8 mouse cellular contexts compared by ENCODE assay signal in genomic region chr7:43894836-43895235, GRCm38 (mm10). TPM values are rescaled to one million over a fixed set of nuclear protein-coding genes. Genes with fewer than 3 reads are reported as not detected.
A peak's percentile ranks its signal among the peaks of the same experiment; 100 is the strongest.
DNase-seq lines count a peak whose midpoint lies in the region; ATAC-seq lines count a peak whose summit lies in the region.

No protein-coding gene starts in this region.

- DNase-seq in adrenal gland, adult (ENCODE audit: inconsistent age in 2 of 2, low spot score in 1 of 2), result peak; percentile 81 to 96
- DNase-seq in embryo, embryonic 10 days (ENCODE audit: low spot score), result peak; percentile 91
- DNase-seq in gastrocnemius, postnatal 14 days, result peak; percentile 70
- DNase-seq in left cerebral cortex, adult 8-10 months (ENCODE audit: low spot score in 2 of 2), result peak; percentile 46 to 86
- DNase-seq in right cerebral cortex, postnatal 14 days, result peak; percentile 83
- DNase-seq in urinary bladder, postnatal 14 days (ENCODE audit: low spot score), result peak; percentile 88

- peak; percentile 52 for ATAC-seq in inflammation-experienced regulatory T-cells, adult 6 months
- ATAC-seq in megakaryocyte-erythroid progenitor cell, adult 5-6 weeks (replicated peaks; ENCODE audit: low FRiP score, low TSS enrichment, poor library complexity, severe bottlenecking), result peak; percentile 81

- intact Hi-C loops in gastrocnemius, postnatal 14 days (cut with DNase I; ENCODE audit: low total_unique reads), result loop anchor here (5.0 kb wide), 1 partner anchor 218 kb away; no protein-coding TSS in a partner anchor

RNA-seq across cellular contexts. Expression of gene Klk4, which starts 13.9 kb away (rescaled TPM):
- not detected for total RNA-seq in gastrocnemius, postnatal 14 days (2021)
- not detected for polyA plus RNA-seq in inflammation-experienced regulatory T-cells, adult 6 months (2017; shearing (Covaris generic))
- not detected for total RNA-seq in left cerebral cortex, adult 8-10 months (2022)
- total RNA-seq in megakaryocyte-erythroid progenitor cell, adult 5-6 weeks (2014; fragmentation: Nextera tagmentation), result not detected in 2 replicates
- not detected in 2 replicates for total RNA-seq in megakaryocyte-erythroid progenitor cell, adult 5-6 weeks (2017)

RNA-seq across cellular contexts. Expression of gene Klk15, which starts 38.7 kb away (rescaled TPM):
- total RNA-seq in gastrocnemius, postnatal 14 days (2021), result not detected
- polyA plus RNA-seq in inflammation-experienced regulatory T-cells, adult 6 months (2017; shearing (Covaris generic)), result not detected
- not detected for total RNA-seq in left cerebral cortex, adult 8-10 months (2022)
- total RNA-seq in megakaryocyte-erythroid progenitor cell, adult 5-6 weeks (2014; fragmentation: Nextera tagmentation), result not detected in 2 replicates
- total RNA-seq in megakaryocyte-erythroid progenitor cell, adult 5-6 weeks (2017), result not detected in 2 replicates

RNA-seq across cellular contexts. Expression of gene Klk5, which starts 53.1 kb away (rescaled TPM):
- not detected for total RNA-seq in gastrocnemius, postnatal 14 days (2021)
- polyA plus RNA-seq in inflammation-experienced regulatory T-cells, adult 6 months (2017; shearing (Covaris generic)), result not detected
- total RNA-seq in left cerebral cortex, adult 8-10 months (2022), result not detected
- total RNA-seq in megakaryocyte-erythroid progenitor cell, adult 5-6 weeks (2014; fragmentation: Nextera tagmentation), result not detected in 2 replicates
- not detected in 2 replicates for total RNA-seq in megakaryocyte-erythroid progenitor cell, adult 5-6 weeks (2017)

RNA-seq across cellular contexts. Expression of gene Klk1b8, which starts 55.6 kb away (rescaled TPM):
- under 1 TPM in 1 of 2 experiments, not detected in 1; 0.25 TPM for total RNA-seq in gastrocnemius, postnatal 14 days (2021)
- polyA plus RNA-seq in inflammation-experienced regulatory T-cells, adult 6 months (2017; shearing (Covaris generic)), result not detected
- total RNA-seq in left cerebral cortex, adult 8-10 months (2022), result not detected
- not detected in 2 replicates for total RNA-seq in megakaryocyte-erythroid progenitor cell, adult 5-6 weeks (2014; fragmentation: Nextera tagmentation)
- not detected in 2 replicates for total RNA-seq in megakaryocyte-erythroid progenitor cell, adult 5-6 weeks (2017)

Comparison
In these comparisons a context has a peak if more than half of its experiments do, and no peak if none do; other contexts are left out.
1. Peak in every context shown above with its lines: DNase-seq and ATAC-seq.